Mouse (Mus musculus) neural tube, embryonic 10.5 days (tissue): Measurements from ENCODE around the gene Fosl2.

Experiments used
- DNase-seq: peaks from one replicate; pipeline ENCODE4 v3.0.0-alpha.2; 2017; ENCODE audit warnings: low spot score; ENCODE audit errors: extremely low spot score

Fosl2 gene

GRCm38 (mm10) chr5:32135336-32136206, at the start of gene Fosl2:
Gene Fosl2, plus strand, starts transcription at chr5:32135801.
- peak; percentile 87 for DNase-seq

GRCm38 (mm10) chr5:32085971-32086370, 49.6 kb upstream of the Fosl2 start:
- DNase-seq, result no peak

DNA sequence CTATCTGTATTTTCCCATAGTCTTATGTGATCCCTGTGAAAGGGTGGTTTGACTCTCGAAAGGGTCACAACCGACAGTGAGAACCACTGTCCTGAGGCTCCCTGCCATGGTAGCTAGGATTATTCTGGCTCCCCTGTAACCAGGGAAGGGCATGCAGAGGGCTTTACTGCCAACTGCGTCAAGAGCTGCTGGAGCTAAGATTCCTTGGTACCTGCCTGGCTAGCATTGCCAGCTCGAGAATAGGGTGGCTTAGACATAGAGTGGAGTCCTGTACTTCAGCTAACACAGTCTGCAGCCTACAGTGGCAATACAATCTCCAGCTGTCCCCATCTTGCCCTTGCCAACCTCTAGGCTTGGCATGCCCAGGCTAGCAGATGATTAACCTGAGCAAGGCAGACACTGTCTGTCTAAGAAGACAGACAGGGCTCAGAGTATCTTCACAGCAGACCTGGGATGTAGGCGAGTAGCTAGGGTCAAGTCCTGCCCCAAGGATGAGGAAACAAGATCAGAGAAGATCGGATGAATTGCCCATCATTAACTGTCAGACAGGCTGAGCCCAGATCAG, 49.0 kb upstream of the Fosl2 start:
- DNase-seq, result no peak

- DNase-seq, result no peak
Observed at GRCm38 (mm10) chr5:32089481-32089880, 46.1 kb upstream of the Fosl2 start.

- DNase-seq, result no peak
Observed at GRCm38 (mm10) chr5:32092281-32092680, 43.3 kb upstream of the Fosl2 start.

GRCm38 (mm10) chr5:32098691-32099090, 36.9 kb upstream of the Fosl2 start:
- no peak for DNase-seq

DNA sequence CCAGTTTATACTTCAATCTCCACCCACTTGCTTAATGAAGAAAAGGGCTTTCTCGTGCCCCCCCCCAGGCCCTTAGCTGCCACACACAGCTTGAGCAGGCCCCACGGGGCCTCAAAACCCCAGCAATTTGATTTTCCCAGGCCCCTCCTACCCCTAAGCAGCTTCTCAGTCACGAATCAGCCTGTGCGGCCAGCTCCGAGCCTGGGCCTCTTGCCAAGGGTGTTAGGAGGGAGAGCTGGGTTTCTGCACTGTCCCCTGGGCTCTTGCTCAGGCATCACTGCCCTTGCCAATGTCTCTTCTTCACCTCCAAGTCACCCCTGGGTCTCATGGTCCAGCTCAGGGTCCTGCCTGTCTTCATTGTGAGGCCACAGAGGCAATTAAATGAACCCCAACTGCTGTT, 33.1 kb upstream of the Fosl2 start:
- no peak for DNase-seq

GRCm38 (mm10) chr5:32102971-32103431, 32.6 kb upstream of the Fosl2 start:
- no peak for DNase-seq

DNA sequence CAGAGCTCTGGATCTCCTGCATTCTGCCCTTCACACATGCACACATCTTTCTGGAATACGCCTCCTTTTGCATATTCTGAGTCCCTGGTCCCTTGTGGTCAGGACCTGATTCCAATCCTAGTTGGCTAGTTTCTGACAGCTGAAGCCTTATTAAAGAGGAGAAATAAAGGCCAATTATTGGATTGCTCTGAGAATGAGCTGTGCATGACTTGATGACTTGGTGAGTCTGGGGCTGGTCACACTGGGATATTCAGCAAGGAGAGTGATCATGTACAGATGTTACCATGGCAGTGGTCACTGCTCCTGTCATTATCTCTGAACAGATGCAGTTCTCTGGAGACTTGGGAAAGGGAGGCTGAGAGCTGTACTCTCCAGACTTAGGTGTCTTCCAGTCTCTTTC, 32.1 kb upstream of the Fosl2 start:
- DNase-seq, result no peak

DNA sequence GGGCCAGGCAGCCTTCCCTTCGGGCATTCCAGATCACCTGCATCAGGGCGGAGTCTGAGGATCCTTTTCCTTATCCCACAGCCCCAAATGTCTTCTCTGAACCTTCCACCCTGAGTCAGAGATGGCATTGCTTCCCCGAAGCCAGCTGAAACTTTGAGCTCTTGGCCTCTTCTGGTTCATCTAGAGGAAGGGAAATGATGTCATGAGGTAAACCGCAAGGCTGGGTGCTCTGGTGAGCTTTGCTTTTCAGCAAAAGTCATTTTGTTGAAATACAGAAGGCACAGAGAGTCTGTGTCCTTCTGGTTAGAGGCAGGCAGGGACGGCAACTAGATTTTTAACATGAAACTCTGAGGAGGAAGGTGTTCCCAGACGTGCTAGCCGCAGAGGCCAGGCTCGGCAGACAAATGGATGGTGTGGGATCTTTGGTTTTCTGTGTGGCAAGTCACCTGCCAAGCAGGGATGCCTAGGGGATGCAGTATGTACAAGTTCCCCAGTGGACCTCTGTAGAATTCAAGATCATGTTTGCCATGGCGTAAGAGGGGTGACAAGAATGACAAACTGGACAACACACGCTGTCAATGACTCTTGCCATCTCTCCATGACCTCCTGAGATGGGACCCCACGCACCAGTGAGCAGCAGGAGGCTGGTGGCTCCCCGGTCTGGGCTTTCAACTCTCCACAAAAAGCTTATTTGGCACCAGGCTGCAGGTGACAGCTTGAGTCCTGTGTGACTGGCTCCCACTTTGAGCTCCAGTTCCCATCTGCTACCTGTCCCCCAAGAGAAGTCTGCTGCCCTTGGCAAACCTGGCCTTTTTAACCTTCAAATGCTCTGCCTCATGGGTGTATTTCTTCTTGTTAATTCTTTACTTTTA, 31.2 kb upstream of the Fosl2 start:
- DNase-seq, result no peak

DNA sequence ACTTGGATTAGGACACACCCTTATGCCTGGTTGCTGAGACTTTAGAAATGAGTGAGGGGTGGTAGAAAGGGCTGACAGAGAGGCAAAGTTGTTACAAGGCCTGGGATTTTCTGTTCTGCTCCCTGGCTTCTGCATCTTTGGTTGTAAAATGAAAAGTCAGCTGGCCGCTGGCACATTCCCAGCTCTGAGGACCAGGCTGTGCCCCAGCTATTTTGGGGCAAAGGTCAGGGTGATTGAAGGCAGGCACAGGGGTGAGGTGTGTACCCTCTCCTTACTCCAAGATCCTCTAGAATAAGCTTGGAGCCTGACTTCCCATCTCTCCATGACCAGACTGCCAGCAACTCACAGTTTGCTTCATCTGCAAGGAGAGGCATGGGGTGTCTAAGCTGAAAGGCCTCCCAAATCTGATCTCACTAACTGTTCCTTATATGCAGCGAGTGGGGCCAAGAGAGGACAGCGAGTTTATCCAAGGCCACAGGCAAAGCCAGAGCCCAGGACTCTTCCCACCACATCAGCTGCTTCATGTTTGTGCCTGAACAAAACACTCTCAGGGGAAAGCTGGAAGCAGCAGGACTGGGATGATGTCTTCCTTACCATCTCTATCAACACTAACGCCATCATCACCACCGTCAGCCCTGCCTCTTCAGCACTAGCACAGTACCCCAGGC, 29.0 kb upstream of the Fosl2 start:
- DNase-seq, result no peak

- DNase-seq, result no peak
Observed at GRCm38 (mm10) chr5:32110651-32111050, 24.9 kb upstream of the Fosl2 start.

DNA sequence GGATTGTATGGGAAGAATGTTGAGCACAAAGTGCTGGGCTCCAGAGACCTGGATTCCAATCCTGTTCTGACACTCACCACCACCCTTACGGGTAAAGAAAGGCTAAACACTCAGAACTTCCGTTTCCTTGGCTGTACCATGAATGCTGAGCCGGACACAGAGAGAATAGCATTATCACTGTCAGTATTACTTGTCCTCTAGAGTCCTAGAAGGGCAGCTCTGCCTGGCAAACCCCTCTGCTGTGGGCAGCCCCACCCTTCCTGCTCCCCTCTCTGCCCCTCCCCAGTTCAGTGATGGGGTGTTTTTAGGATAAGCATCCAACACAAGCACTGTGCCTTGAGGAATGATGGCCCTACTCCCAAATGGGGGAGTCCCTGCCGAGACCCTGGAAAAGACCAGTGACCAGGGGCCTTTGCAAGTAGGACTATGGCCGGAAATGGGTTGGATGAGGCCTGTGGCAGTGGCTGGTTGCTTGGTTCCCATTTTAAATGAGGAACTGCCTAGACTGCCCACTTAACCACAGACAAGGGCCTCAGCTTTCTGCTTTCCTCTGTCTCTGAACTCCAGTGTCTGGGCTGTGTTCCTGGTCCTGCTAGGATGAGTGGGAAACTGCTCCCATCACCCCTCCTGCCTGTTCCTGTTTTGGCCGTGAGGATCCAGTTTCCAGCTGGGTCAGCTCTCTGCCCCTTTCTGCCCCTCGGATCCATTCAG, 23.2 kb upstream of the Fosl2 start:
- DNase-seq, result no peak

- DNase-seq, result no peak
Observed at GRCm38 (mm10) chr5:32120901-32121376, 14.7 kb upstream of the Fosl2 start.

GRCm38 (mm10) chr5:32121936-32122335, 13.7 kb upstream of the Fosl2 start:
- DNase-seq, result no peak

DNA sequence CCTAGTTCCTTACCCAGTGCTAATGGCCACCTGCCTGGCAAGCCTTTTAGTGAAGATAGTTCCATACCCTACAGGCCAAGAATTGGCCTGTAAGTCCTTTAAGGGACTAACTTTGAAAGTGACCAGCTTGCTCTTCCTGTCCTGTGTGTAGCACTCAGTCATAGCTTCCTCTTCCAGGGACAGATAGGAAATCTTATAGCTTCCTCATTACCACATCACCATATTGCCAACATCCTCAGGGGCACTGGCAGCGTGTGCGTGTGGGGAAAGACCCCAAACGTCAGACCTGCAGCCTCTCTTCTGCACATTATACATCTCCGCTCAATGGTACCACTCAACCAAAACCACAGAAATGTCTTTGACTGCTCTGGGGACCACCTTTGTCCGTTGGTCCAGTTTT, 13.2 kb upstream of the Fosl2 start:
- DNase-seq, result no peak

GRCm38 (mm10) chr5:32124957-32125356, 10.6 kb upstream of the Fosl2 start:
- no peak for DNase-seq

GRCm38 (mm10) chr5:32127226-32127625, 8.4 kb upstream of the Fosl2 start:
- DNase-seq, result no peak

GRCm38 (mm10) chr5:32127927-32128326, 7.7 kb upstream of the Fosl2 start:
- DNase-seq, result no peak

GRCm38 (mm10) chr5:32132971-32133501, 2.6 kb upstream of the Fosl2 start:
- DNase-seq, result peak; percentile 74
